Mouse (Mus musculus) 3134 (cell line): ENCODE measurements around the gene Btg1.

Experiments
- DNase-seq: peaks from one replicate; pipeline ENCODE4 v3.0.0-alpha.2; 2011; ENCODE audit warnings: low spot score; ENCODE audit not compliant: insufficient read length; ENCODE audit errors: extremely low read depth

Gene Btg1

DNA sequence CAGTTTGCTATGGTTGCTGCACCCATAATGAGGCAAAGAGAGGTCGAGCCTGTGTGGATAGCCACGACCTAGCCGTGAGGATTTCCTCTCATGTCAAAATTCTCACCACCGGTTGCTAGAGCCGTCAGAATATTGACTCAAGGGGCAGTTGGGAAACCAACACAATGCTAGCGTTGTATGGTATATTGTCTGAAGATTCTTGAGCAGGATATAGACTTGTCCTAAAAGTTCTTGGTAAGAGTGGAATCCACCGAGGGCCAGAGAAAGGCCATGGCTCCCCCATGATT is 12.1 kb downstream of the Btg1 start:
- no peak for DNase-seq

DNA sequence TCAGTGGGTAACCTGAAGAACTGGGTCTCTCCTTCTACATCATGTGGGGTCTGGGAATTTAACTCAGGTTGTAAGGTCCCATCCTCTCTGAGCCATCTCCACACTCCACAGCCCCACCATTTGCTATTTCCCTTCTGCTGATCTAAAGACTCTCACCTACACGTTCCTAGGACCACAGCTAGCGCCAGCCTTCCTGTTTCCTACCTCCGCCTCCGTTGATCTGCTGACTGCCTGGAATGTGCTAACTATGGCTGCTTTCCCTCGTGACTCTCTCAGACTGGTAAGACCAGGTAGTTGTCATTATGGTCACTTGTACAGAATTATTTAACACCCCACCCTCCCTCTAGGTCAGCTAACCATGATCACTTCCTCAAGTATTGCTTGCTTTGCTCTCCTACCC is 13.3 kb downstream of the Btg1 start:
- no peak for DNase-seq

DNA sequence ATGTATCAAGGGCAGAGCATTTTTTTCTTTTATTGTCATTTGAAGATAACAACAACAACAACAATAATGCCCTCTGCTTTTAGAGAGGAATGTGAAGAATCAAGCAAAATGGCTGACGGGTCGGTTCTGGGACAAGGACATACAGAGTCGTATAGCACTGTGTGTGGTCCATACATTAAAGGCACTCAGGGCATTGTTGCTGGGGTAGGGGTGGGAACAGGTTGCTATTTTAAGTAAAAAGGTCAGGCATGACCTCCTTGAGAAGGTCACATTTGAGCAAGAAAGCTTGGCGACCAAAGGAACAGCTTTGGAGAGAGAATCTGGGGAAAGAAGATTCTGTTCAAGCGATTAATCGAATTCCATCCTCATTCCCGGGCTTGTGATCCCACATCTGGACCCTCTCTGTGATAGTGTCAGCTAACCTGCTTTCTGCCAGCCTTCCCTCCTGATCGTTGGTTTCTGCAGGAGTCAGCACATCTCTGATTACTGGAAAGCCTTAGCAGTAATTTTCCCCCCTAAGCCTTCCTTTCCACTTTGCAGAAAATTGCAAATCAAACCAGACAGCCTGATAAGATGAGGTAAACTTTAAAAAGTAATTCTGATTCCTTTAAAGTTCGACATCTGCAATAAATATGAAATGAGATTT is 14.4 kb downstream of the Btg1 start:
- DNase-seq: no peak

DNA sequence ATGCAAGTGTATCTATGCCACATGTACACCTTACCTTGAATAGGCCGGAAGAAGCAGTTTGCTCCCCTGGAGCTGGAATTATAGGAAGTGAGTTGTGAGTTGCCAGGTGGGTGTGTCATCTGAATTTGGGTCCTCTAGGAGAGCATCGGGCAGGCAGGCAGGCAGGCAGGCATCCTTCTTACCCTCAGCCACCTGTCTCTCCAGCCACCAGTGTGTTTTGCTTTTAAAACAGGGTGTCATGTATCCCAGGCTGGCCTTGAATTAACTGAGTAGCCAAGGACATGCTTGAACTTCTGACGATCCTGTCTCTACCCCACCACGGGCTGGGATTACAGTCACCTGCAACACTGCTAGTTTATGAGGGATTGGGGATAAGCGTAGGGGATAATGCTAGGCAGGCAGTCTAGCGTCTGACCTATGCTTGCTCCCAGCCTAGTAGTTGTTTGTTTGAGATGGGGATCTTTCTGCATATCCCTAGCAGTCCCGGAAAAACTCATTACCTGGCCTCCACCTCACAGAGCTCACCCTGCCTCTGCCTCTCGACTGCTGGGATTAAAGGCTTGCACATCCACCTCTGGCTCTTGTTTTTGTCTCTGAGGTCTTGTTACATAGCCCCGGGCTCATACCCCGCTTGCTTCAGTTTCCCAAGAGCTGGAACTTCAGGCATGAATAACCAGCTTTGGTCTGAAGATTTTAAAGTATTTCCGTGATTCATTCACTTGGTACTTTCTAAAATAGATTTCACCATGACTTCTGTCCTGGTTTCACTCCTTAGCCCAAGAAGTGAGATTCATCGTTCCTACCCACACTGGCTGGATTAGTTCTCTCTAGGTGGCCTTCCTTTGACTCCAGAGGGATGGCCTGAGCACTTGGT is 15.7 kb downstream of the Btg1 start:
- peak; percentile 77 for DNase-seq

DNA sequence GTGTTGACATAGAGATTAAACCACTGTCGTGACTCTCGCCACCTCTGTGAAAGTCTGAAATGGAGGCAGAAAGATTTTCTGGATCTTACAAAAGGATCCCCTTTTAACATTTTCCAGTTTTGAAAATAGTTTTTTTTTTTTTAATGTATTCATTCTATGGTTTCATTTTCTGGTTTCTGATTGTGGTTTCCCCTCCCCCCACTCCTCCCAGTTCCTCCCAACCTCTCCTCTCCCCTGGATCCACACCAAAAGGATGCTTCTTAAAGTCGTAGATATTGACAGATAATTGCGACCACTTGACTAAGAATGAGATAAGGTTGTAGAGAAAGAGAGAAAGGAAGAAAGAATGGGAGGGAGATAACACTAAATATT is 16.3 kb downstream of the Btg1 start:
- DNase-seq: no peak

DNA sequence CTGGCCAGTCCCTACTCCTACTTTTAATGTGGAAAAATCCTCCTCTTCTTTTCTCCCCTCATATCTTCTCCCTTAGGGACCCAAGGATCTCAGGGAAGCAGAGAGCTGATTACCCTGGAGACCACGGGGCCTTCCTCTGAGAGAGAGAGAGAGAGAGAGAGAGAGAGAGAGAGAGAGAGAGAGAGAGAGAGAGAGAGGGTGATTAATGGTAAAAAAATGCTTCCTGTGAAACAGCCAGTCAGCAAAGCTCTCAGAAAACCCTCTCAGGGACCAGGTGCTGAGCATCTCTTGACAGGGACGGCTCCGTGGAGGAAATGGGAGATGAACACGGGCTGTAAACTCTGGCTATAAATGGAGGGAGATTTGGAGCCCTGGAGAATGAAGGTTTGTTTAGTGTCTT is 18.7 kb downstream of the Btg1 start:
- DNase-seq: peak; percentile 55

DNA sequence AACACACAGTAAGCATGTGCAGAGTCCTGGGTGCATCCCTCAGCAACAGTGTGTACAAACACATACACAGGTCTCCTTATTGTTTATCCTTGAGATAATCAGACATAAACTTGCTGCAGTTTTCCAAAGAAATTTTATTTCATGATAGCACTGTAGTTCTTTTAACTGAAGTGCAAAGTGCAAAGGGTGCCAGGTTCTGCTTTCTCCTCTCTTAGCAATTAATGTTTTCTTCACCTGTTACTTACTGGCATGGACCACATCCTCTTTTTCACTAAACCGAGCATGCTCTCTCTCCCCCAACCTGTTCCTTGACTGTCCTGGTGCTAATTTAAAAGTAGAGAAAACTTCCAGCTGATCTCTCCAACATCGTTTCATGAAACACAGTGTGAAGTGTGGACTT is 21.7 kb downstream of the Btg1 start:
- no peak for DNase-seq

DNA sequence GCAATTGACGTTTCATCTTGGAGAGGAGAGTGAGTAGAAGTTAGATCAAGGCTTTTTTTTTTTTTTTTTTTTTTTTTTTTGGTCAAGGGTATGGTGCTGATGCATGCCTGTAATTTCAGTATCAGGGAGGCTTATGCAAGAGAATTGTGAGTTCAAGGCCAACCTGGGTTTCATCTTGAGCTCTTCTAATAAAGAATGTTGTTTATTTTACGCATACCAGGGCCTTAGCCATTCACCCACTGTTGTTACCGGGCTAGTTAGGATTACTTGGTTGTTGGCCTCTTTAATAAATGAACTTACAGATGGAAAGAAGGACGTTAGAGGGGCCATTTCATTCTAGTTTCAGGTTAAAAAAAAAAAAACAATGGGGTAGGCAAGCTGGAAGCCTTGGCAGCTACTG is 25.2 kb downstream of the Btg1 start:
- DNase-seq: no peak

DNA sequence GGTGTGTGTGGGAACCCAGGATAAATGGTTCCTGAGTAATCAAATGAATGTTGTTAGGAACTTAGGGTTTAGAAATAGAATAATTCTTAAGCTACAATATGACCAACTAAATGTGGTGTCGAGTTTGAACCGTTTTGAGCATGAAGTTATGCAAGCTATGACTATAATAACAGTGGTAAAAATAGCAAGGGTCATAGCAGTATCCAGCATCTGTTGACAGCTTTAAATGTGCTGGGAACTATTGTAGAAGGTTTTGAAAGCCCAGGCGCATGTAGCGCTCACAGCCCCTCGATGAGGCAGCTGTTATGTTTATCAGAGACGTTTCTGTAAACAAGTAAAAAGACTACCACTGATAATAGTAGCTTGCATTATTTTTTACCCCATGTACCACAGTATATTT is 25.9 kb downstream of the Btg1 start:
- no peak for DNase-seq

DNA sequence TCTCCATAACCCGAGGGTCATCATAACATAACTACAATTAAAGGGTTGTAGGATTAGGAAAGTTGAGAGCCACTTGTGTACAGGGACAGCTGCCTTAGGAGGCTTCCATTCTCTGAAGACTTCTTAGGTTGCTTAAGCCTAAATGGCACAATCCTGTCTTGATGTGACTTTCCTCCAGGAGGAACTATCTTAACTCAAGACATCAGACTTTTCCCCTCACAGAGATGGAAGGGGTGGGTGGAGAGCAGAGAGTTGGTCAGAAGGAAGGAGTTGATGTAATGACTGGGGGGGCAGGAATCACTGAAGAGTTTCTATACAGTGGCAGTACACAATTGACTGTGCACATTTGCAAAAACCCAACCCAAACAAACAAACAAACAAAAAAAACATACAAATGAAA is 28.4 kb downstream of the Btg1 start:
- no peak for DNase-seq

DNA sequence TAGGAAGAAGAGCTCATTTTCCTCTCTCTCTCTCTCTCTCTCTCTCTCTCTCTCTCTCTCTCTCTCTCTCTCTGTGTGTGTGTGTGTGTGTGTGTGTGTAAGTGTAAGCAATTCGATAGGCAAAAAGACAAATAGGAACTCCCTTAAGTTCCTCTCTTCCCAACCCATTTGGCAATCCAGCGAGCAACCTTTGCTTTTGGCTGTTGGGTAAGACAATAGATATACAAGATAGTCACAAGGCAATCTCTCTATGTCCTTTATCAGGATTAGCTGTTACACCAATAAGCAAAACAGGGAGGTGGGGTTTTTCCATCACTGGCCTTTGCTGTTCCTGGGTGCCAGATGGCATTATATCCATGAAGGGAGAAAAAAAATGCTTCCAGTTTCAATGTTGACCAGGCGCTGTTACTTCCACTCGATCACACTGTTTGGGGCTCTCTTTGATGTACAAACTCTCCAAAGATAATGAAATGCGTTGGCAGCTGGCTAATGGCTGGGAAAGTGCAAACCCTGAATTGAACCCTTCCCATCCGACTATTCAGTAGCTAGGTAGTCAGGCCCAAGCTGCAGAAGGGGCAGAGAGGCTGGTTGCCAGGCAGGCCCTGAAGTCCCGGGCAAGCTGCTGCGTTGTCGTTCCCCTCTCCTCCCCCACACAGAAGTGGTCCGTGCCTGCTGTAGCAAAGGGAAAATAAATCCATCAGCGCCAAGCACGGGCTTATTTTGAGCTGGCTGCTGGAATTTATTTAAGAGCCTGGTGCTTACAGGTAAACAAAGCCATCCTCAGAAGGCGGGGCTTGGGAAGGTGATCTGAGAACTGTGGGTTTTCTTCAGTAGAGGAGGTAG is 29.4 kb downstream of the Btg1 start:
- no peak for DNase-seq

DNA sequence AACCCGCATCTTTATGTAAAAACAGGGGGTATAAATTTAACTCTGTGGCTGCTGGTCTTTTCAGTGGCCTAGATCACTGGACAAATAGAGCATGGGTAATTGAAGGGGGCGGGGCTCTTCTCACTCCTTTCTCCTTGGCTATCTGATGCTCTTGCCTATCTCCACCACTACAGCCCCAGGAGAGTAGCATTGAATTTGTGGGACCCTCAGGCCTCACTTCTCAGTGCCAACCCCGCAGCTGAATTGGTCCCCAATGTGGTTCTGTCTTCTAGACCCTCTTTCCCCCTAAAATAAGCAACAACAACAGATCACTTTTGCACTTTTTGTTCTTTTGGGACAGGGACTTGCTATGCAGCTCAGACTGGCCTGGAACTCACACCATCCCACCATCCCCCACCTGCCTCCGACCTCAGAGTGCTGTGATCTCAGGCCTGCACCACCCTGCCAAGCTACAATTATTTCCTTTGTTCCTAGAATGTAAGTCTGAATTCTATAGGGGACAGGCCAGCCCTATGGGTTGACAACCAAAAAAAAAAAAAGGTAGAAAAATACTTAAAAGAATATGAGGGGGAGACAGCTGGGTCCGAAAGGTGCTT is 30.2 kb downstream of the Btg1 start:
- DNase-seq: no peak

DNA sequence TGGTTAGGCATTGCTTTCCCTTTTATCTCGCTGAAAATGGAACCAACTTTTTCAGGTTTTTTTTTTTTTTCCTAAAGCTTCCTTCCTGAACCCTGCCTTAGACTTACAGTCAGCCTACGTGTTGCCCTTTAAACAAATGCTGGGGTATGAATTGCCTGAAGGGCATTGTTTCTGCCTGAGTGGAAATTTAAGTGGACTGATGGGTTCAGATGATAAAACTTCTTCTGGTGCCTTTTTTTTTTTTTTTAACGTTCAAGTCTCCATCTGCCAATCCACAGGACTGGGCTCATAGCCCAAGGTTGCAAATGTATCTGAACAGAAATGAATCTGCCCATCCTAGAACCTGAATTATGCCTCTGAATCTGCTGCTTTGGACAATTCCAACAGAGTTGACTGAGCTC is 31.4 kb downstream of the Btg1 start:
- DNase-seq: peak; percentile 27

DNA sequence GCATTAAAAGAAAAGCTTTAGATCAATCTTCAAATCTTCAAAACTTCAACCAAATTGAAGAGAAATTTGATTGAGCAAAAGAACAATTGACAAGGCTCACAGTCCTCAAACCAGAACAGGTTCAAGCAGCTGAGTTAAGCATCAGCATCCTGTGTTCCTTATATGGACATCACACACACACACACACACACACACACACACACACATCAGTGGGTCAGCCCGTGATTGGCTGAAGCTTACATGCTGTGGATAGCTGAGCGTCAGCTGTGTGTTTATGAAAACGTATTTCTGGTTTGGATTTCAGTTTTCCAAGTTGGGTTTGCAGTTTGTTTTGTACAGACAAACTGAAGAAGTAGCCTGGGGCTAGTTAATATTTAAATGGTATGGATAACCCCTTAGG is 32.7 kb downstream of the Btg1 start:
- DNase-seq: no peak

DNA sequence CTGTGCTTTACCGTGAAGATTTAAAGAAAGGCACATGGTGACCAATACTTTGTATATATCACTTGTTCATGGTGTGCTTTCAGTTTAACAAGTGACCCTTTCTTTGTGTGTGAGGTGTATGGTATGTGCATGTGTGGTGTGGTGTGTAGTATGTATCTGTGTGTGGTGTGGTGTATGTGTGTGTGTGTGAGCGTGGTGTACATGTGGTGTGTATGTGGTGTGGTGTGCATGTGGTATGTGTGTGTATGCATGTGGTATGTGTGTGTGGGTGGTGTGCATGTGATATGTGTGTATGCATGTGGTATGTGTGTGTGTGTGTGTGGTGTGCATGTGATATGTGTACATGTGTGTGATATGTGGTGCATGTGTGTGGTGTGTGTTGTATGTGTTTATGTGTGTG is 35.6 kb downstream of the Btg1 start:
- no peak for DNase-seq

DNA sequence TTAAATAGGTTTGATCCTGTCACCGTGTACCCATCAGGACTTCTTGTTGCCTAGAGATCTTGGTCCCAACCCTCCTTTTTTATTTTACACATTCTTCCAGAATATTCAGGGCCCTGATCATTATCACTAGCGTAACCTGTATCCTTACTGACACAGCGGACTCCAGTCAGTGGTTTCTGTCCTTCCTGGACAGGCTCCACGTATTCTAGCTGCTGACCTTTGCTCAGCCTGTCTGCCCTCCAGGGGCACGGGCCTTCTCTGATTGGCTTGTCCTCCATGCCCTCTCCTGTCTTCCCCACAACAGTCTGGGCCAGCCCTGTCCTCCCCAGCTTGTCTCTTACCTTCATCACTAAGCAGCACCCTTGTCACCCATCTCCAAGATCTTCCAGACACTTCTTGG is 36.2 kb downstream of the Btg1 start:
- no peak for DNase-seq

DNA sequence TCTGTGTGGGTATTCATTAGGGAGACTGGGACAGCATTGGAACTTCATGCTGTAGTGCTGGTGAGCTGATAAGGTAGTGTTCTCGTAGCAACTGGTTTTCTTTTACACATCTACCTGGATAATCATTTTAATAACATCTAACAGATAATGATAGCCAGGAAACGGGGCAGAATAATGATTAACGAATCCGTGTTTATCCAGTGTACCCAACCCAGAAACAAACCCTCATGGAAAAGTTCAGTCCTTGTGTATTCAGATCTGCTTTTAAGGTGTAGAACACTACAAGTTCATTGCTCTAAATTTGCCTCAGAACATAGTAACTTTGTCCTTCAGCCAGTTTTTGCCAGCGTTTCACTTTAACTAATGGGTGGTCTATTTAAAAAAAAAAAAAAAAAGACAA is 37.3 kb downstream of the Btg1 start:
- DNase-seq: no peak

DNA sequence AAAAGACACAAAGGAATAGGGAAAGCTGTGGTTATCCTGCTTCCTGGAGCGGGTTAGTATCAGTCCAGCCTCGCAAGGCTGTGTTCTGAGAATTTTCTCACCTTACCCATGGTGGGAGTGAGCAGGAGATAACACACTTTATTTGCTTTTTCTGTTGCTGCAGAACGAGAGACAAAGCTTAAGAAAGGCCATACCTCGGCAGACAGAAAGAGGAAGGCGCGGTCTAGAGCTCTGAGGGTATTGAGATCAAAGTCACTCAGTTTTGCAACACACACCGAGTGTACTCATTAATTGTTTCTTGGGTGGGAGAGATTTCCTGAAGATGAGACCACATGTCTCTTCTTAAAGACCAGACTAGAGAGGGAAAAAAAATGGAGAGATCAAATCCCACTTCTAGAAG is 37.8 kb downstream of the Btg1 start:
- DNase-seq: no peak

DNA sequence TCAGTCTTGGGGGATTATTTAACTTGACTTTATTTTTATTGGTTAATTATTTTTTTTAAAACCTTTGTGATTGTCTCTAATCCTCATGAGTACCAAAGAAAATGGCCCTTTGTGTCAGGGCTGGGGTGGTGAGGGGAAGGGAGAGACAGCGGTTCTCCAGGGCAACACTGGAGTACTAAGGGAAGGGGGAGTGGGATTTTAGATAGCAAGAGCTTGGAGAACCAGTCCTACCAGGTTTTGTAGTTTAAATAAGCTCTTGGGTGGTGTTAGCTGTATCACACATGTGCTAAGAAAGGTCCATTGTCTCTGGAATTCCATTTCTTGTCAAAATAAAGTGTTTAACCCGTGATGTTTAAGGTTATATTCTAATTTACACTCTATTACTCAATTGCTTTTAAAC is 38.3 kb downstream of the Btg1 start:
- DNase-seq: no peak

DNA sequence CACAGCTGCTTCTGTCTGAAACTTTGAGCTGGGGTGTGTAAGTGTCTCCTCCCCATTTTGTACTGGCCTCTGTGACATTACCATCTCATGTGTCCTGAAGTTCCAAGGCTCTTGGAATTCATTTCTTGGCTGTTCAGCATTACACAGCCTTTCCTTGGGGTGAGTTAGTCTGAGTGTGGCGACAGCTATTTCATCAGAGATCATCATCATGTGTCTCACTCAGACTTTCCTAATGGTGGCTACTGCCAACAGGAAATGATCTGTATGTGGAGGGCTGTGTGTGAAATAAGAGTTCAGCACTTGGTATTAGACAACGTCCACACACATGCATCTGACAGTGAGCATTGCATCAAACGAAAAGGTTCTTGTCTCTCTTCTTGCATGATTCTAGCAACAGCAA is 39.4 kb downstream of the Btg1 start:
- no peak for DNase-seq

DNA sequence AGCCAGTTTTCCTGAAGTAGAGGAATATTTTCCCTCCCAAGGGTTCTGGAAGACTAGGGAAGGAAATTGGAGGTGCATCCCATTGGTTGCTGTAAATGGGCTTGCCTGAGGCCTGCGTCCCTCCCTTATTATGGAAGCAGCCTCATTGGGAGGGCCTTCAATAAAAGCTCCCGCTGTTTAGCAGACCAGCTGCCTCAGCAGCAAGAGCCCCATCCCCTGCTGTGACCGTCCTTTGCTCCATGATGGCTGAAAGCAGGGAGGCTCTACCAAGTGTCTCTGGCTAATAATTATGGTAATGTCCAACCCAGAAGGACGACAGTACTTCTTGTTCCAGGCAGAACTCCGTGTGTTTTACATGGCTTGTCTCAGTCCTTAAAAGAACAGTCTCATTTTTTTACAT is 42.1 kb downstream of the Btg1 start:
- no peak for DNase-seq
